Mouse (Mus musculus): ENCODE data around the gene Fam25c. TPM values are rescaled to one million over a fixed set of nuclear protein-coding genes. Genes with fewer than 3 reads are reported as not detected.

The Fam25c gene
- total RNA-seq, 1 experiment from 2014 or later, result not detected

Other genes with a start within 250 kb of the Fam25c start
- gene Npy4r, start 202.9 kb downstream of the Fam25c start, total RNA-seq (2017), result not detected in 2 replicates
- not detected in 2 replicates for gene Gprin2, start 153.8 kb downstream of the Fam25c start, total RNA-seq (2017)
- gene Syt15, start 135.8 kb downstream of the Fam25c start, total RNA-seq (2017), result not detected in 2 replicates
- gene Shld2, start 44.9 kb downstream of the Fam25c start, total RNA-seq (2017), result 17.1 and 19.9 TPM in 2 replicates
- 124 and 148 TPM in 2 replicates for gene Glud1, start 44.7 kb downstream of the Fam25c start, total RNA-seq (2017)
- not detected in 2 replicates for gene Sncg, start 19.4 kb upstream of the Fam25c start, total RNA-seq (2017)
- not detected in 2 replicates for gene Mmrn2, start 20.0 kb upstream of the Fam25c start, total RNA-seq (2017)
- gene Bmpr1a, start 147.9 kb upstream of the Fam25c start, total RNA-seq (2017), result 0.32 and 0.34 TPM in 2 replicates
- gene 9230112D13Rik, start 167.4 kb upstream of the Fam25c start, total RNA-seq (2017), result not detected in 2 replicates
- gene Ldb3, start 233.2 kb upstream of the Fam25c start, total RNA-seq (2017), result not detected in 2 replicates
- gene Opn4, start 244.7 kb upstream of the Fam25c start, total RNA-seq (2017), result not detected in 2 replicates